Mouse (Mus musculus): ENCODE measurements around the gene Rnf144a.
"Not testable (repeated sequence)": the region's sequence is repeated elsewhere in the genome, so short reads cannot be mapped to it uniquely, and the experiment has no call there.

Rnf144a gene

DNA sequence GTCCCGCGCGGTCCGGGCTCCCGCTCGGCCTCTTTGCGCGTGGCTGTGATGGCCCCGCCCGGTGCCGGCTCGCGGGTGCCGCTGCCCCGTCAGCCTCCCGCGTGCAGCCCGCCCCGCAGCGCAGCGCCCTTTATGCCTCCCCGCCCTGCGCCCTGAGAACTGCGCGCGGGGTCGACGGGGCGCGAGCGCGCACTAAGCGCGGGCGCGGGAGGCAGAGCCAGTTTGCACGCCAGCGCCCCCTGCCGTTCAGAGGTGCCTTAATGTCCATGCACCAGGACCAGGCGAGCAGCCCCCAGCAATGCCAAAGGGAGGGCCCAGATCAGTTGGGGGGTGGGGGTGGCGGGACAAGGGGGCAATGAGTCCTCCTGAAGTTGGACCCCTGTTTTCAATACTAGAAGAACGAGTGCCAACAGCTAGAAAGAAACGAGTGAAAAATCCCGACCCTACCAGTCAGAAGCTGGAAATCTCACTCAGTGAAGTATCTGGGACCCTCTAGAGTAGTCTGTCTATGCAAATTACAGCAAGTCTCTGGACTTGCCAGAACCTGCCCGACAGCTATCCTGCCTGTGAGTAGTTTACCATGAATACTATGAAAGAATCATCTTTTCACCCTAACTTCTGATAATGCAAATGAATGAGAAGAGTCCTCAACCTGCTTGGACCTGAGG, at the start of gene Rnf144a:
Gene Rnf144a, minus strand, starts transcription at position 151 of the 668 bp plus-strand sequence.
- DNase-seq (ENCODE audit: extremely low read depth, low read depth, low spot score), result no peak

DNA sequence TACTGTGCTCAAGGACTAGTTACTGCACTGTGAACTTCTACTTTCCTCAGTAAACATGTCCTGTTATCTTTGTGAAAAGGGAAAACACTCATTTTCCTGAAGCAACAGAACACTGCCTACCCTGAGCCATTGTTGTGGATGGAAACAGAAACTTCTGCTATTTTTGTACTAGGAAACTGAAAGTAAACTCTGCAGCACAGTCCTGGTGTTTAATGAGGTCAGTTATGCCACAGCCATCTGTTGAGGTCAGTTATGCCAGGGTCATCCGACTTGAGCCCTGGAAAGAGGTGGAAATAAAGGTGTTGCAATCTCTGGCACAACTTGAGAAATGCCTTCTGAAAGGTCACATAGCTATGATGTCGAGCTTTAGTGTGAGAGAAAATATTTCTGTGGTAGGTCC, 45.0 kb upstream of the Rnf144a start:
- DNase-seq (ENCODE audit: extremely low read depth, low read depth, low spot score), result no peak

DNA sequence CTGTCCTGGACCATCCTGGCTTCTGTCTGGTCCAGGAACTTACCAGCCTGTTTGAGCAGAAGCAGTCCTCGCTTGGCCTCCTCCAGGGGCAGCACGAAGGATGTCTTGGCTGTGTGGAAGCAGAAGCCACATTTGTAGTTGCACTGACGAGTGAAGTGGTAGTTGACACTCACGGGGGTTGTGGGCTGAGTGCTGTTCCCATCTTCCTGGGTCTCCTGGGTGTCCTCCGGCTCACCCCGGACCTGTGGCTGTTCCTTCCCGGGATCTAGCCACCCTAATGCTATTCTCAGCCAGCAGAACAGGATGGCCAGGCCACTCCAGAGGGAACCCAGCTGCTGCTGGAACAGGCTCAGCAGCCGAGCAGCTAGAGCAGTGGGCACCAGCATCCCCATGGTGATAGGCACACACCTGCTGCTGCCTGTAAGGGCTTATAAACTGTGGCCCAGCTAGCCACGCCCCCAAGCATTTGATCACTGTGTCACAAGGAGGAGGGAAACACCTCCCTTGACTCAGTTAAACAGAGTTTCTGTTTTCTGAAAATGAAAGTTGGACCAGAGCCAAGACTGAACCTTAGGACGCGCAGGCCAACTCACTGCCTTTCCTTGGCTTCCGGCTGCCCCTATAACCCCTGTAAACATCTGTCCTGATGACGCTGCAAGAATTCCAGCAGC, 41.1 kb upstream of the Rnf144a start, which contains the start of gene Rsad2:
Gene Rsad2, minus strand, starts transcription at position 425 of the 671 bp plus-strand sequence.
- no peak for DNase-seq (ENCODE audit: extremely low read depth, low read depth, low spot score)

DNA sequence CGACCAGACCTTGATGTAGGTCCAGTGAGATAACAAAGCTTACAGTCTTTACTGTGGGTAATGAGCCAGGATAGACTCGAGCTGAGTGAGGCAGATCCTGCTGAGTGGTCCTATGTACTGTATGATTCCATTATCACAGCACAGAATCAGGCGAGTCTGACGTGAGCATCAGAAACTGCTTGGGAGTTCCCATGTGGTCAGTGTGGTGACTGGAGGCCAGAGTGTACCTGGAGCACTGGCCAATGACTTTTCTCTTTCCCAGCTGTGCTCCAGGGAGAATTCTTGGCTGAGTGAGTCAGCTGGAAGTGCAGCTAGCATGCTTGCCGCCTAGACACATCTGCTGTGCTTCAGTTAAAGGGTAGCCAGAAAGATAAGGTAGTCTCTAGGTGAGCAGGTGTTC, 39.6 kb upstream of the Rnf144a start:
- DNase-seq (ENCODE audit: extremely low read depth, low read depth, low spot score), result no peak

DNA sequence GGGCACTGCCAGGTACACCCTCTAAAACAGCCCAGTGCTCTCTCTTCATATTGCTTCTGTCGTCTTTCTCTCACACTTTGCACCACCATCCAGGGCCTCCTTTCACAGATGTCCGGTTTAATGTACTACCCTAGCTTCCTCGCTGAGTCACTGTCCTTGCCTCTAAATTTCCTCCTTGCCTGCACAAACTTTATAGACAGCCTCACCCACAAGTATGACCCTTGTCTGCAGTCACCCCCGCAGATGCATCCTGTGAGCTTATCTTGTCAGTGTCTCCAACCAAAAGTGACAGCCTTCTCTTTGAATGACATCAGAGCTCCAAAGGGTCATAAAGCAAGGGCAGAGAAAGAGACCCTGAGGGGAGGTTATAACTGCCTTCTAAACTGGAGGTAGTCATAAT, 37.9 kb upstream of the Rnf144a start:
- DNase-seq (ENCODE audit: extremely low read depth, low read depth, low spot score), result no peak

DNA sequence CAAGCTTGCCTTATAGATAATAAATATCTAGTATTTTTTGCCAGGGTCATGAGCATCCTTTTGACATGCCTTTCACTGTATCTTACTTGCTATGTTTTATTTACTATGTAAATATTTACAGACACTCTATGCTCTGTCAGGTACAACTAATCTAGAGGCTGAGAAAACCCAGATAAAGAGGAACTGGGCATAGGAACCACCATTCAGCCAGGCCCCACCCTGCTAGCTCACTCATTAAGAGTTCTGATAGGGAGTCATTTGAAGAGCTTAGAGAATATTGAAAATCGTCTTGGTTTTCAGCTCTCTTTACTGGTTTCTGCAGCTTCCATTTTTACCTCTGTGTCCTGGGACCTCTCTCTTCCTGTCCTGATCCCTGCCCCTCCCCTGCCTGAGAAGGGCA, 36.1 kb upstream of the Rnf144a start:
- DNase-seq (ENCODE audit: extremely low read depth, low read depth, low spot score), result no peak

DNA sequence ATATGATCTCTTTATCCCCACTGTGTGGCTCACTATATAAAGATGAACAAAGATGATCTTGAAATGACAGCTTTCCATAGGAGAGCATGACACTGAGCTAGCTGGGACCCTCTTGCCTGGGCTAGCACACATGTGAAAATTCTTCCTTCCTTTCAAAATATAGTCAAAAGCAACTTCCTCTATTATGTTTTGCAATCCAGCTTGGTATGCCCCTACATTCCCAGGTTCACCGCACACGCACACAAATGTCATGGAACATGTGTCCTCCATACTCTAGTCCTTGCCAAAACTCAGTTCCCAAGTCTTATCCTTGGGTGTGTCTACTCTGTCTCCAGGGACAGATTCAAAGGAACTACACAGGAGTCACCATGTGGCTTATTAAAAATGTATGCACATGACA, 34.4 kb upstream of the Rnf144a start:
- no peak for DNase-seq (ENCODE audit: extremely low read depth, low read depth, low spot score)

DNA sequence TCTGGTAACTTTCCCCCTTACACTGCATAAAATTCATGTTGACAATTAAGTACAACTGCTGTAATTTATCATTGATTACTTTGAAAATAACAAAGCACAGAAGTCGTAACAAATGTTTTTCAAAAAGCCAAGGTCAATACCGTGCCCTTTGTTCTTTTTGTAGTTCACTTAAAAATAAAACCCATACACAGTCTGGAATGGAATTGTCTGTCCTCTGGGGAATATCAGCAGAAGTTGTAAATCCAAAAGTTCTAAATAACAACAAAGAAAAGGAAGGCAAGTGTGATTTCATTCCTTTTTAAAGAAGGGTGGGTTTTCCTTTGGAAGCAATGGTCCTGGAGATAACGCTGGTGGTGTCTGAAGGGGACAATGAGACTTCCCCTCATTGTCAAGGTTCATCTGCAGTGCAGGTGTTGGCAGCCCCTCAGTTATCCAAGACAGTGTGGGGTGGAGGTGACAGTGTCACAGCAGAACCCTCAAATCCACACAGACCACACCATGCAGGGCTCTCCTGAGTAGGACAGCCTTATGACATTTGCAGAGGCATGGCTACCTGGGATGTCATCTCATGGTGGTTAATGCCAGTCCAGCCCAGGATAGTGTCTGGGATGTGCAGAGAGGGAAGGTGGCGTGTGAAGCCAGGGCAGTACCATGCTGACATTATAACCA, 31.5 kb upstream of the Rnf144a start:
- DNase-seq (ENCODE audit: extremely low read depth, low read depth, low spot score), result no peak

DNA sequence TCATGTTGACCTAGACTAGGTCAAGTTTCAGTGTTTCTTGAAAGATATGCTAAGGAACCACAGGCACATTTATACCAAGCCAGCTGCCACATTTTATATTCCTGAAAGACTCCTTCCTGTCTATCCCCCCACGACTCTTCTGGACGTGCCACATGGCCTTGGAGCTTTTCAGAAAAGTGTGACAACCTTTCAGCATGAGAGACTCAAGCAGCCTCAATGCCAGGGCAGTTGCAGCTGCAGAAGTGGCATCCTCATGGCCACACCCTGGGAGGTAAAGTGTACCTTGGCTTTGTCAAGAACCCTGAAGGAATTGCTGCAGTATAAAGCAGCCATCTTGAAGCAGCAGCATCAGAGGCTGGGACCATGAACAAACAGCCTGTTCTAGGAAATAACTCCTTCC, 29.5 kb upstream of the Rnf144a start:
- no peak for DNase-seq (ENCODE audit: extremely low read depth, low read depth, low spot score)

DNA sequence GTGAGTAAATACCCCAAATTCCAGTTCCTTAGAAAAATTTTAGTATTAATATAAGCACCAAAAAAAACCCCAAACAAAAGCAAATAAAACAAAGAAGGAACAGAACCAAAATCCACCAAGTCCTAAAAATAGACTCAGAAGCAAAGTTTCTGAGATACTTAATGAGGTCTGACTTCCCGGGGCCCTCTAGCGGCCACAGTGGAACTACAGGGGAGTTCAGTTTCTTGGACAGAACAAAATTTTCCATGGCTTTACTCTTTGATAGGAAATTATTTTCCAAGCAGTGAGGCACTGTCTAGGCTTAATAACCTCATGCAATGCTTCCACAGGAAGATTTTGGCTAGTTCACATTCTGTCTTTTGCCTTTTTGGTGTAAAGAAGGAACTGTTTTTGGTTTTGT, 29.0 kb upstream of the Rnf144a start:
- no peak for DNase-seq (ENCODE audit: extremely low read depth, low read depth, low spot score)

DNA sequence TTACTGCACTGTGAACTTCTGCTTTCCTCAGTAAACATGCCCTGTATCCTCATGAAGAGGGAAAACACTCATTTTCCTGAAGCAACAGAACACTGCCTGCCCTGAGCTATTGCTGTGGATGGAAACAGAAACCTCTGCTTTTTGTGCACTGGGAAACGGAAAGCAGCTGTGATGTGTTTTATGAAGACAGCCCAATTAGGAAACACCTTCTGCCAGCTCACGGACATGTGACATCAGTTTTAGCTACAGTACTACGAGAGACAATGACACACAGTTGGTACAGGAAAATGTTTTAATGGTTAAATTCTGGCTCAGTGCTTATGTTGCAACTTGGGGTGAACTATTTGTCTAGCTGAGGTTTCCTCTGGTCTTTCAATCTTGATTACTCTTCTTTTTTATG, 24.3 kb upstream of the Rnf144a start:
- no peak for DNase-seq (ENCODE audit: extremely low read depth, low read depth, low spot score)

DNA sequence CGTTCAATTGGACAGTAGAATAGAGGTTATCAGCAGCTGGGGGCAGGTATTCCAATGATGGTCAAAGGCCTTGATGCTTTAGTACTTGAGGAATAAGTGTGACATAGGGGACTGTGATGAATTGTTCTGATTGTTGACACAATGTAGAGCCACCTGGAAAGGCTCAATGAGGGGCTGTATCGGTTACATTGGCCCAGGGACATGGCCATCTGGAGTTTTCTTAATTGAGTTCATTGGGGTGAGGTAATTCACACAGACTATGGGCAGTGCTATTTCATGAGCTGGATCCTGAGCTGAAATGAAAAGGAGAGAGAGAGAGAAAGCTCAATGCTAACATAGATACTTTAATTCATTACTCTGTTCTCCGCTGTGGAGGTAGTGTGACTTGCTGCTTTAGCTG, 22.9 kb upstream of the Rnf144a start:
- no peak for DNase-seq (ENCODE audit: extremely low read depth, low read depth, low spot score)

DNA sequence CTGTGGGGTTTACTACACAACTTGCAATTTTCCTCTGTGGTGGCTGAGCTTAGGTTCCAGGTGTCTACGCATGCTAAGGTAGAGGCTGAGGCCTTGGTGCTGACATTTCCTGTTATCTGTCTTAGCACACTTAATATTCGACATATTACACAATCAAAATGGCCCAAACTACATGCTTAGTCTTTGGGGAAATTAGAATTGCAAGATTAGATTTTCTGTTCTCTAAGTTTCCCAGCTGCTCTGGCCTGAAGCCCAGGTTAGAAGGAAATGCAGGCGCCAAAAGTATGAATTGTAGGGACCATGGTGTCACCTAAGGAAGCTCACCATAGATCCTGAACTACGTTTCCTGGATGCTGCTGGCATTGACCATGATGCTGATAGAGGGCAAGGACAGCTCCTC, 21.3 kb upstream of the Rnf144a start:
- no peak for DNase-seq (ENCODE audit: extremely low read depth, low read depth, low spot score)

DNA sequence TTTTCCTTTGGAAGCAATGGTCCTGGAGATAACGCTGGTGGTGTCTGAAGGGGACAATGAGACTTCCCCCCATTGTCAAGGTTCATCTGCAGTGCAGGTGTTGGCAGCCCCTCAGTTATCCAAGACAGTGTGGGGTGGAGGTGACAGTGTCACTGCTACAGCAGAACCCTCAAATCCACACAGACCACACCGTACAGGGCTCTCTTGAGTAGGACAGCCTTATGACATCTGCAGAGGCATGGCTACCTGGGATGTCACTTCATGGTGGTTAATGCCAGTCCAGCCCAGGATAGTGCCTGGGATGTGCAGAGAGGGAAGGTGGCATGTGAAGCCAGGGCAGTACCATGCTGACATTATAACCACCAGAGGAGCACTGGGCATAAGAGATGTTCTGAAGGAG, 13.7 kb upstream of the Rnf144a start:
- DNase-seq (ENCODE audit: extremely low read depth, low read depth, low spot score), result not testable (repeated sequence)

DNA sequence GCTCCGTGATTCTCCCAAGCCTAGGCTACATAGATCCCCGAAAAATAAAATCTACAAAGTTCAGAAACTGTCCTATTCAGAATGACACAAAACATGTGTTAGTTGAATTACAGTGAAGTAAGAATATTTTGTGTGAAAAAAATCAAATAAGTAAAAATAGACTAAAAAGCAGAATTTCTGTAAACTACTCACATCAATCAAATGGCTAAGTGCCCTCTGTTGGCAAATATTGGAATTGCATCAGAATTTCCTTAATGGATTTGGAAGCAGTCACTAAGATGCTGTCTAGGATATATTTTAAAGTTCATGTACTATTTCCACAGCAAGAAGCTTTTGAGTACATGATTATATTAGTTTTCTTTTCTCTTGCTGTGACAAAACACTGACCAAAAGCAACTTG, 9.8 kb upstream of the Rnf144a start:
- DNase-seq (ENCODE audit: extremely low read depth, low read depth, low spot score), result no peak

DNA sequence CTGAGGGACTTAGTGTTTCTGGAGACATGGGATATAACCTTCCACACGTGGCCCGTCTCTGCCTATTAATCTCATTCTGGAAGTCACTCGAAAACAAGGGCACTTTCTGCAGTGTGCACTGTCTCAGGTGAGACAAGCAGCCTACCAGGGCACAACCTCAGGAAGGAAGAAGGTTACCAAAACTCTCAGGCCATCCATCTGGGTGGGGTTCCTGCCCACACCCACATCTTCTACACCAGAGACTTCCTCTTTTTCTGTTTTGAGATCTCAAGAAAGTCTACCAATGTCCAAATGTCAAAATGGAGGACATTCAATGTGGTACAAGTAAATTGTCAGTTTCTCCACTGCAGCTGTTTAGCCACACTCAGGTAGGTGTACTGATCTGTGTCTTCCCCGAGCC, 3.3 kb upstream of the Rnf144a start:
- no peak for DNase-seq (ENCODE audit: extremely low read depth, low read depth, low spot score)

DNA sequence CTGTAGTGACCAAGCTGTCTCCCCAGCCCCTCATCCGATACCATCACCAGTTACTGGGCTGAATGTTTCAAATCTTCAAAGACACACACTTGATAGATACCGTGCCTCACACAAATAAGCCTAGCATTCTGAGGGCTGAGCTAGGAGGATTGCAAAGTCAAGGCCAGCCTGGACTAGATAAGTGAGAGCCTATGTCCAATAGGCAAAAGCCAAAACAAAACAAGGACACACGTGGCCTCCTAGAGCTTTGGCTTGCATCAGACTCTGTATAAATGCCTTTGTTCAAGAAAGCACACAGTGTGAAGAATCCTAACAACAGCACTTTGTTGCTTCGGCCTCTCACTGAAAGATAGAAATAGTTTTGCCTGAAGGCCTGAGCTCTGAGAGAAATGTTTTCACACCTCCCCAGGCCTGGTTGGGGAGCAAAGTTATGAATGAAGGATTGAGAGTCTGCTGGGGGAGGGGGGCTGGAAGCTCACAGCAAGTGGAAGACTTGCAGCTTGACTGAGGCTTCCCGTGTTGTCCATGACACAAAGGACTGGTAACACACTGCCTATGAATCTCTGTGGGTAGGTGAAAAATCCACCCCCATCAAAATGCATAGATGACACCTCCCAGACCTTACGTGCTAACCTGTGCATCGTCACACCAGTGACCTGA, 1.7 kb upstream of the Rnf144a start:
- DNase-seq (ENCODE audit: extremely low read depth, low read depth, low spot score), result no peak

DNA sequence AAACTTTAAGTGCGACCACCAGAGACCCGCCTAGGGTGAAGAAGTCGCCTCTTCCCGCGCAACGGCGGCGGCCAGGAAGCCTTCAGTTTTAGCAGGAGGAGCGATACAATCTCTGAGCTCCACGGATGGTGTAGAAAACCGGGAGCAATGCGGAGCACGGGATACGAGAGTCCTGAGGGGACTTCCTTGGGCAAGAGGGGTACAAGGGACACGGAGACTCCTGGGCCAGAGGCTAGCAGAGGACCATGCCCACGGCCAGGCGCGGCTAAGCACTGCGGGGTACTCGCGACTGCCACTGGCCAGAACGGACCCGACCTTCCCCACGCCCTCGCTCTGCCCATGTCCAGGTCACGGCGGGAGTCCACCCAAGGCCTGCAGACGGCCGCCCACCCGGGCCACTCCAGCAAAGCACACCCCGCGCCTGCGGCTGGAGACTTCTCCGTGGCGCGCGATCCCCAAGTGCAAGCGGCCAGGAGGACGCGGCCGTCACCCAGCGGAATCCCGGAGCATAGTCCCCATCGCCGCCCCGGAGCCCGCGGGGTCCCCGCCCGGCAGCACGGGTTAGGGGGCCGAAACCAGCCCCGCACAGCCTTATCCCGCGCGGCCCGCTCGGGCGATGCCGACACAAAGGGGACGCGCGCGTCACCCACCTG, 477 bp downstream of the Rnf144a start:
- DNase-seq (ENCODE audit: extremely low read depth, low read depth, low spot score), result no peak

DNA sequence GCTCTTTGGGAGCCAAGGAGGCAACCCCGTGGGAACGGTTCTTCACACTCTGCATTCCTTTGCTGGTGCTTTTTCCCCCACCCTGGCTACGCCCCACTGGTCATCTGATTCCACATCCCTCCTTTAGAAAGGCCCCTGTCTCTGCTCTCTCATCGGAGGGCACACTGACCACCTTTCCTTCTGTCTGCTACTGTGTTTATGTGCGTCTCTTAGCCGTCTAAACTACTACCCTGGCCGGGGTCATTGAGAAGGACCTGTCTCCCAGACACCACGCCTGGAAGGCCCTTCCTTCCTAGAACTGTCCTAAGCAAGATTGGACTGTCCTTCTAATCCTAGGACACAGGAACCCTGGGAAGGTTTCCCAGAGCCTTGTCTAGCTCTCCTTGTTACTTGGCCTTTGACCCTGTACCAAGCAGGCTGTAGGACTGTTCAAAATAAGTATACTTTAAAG, 1.1 kb downstream of the Rnf144a start:
- DNase-seq (ENCODE audit: extremely low read depth, low read depth, low spot score), result no peak

DNA sequence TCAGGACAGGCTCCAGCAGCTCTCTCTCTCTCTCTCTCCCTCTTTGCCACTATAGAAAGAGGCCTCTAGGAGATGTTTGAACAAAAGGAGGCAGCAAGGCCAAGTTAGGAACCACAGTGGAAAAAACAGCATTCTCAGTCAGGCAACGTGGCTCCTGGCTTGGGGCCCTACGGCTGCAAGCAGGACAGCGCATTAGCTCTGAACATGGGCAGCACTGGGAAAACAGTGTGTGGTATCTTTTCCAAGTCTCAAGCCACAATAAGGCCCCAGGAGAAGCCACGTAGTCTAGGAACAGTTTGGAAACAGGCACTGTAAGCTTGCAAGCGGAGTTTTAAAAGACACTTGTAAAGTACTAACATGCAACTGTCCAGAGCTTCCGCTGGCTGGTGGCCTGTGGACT, 2.3 kb downstream of the Rnf144a start:
- no peak for DNase-seq (ENCODE audit: extremely low read depth, low read depth, low spot score)

DNA sequence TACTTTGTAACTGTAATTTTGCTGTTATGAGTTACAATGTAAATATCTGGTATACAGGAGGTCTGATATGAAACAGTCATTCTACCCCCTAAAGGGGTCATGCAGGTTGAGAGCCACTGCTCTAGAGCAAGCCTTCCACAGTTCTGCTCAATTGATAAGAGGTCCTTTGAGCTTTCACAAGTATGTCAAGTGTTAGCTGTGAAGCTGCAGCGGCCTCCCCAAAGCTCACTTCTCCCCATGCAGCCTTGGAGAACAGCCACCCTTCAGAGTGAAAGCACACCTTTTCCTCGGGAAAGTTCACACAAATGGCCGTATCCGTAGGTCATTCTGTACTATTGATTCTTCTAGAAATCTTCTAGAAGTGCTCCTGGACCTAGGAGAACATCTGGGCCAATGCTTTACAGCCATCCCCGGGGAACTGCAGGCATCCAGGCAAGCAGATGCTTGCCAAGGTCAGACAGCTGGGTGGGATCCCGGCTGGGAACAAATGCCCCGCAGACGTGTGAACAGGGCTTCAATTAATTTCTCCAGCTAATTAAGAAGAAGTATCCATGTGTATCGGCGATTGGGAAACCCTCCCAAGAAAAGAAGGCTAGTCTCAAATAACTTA, 3.1 kb downstream of the Rnf144a start:
- no peak for DNase-seq (ENCODE audit: extremely low read depth, low read depth, low spot score)
